Mouse (Mus musculus) brown adipose tissue, adult 24 weeks (tissue): ENCODE measurements around the gene H2al1e. TPM values are rescaled to one million over a fixed set of nuclear protein-coding genes. Genes with fewer than 3 reads are reported as not detected.
"Not testable (repeated sequence)": the region's sequence is repeated elsewhere in the genome, so short reads cannot be mapped to it uniquely, and the experiment has no call there.

ENCODE experiments used
- H3K27ac ChIP-seq: fragments of 200-500 bp; replicated peaks from 2 replicates; pipeline ENCODE4 v1.5.1; 2012; ENCODE audit warnings: low read depth, mild to moderate bottlenecking, low read length
- H3K4me1 ChIP-seq: fragments of 200-500 bp; 2 replicates; pipeline ENCODE4 v1.6.1; 2012; ENCODE audit warnings: low read length, mixed read lengths; ENCODE audit not compliant: control insufficient read depth, insufficient read depth, insufficient read length
- H3K4me3 ChIP-seq: fragments of 200-500 bp; 2 replicates; pipeline ENCODE4 v1.5.1; 2012; ENCODE audit warnings: low read depth, mild to moderate bottlenecking, low read length, moderate library complexity; ENCODE audit not compliant: insufficient read depth
- polyA plus RNA-seq: library from polyadenylated mRNA; stranded (reverse); fragments of >200 nt; gene quantifications from 2 replicates; pipeline ENCODE4 v1.2.4, GENCODE M21; 2012; ENCODE audit not compliant: missing spikeins, insufficient read depth, insufficient read length

The H2al1e gene
- not detected in 2 replicates for polyA plus RNA-seq

DNA sequence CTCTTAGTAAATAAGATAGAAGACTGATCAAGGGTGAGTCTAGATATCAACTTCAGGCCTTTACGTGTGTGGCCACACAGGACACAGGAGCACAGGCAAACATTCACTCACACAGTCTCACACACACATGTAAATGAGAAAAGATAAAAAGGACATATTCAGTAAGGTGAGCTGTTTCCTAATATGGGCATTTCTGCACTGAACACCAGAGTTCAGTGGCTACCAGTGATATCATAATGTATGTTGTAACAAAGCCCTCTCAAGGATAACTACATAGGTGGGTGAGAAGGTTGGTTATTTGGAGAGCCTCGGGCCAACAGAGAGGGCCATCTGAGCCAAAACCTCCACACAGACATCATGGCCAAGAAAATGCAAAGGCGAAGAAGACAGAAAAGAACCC lies at the start of gene H2al1e:
Gene H2al1e (plus strand): TSS at position 301 of the 400 bp plus-strand sequence.
- not testable (repeated sequence) for H3K4me1 ChIP-seq, H3K4me3 ChIP-seq, H3K27ac ChIP-seq

DNA sequence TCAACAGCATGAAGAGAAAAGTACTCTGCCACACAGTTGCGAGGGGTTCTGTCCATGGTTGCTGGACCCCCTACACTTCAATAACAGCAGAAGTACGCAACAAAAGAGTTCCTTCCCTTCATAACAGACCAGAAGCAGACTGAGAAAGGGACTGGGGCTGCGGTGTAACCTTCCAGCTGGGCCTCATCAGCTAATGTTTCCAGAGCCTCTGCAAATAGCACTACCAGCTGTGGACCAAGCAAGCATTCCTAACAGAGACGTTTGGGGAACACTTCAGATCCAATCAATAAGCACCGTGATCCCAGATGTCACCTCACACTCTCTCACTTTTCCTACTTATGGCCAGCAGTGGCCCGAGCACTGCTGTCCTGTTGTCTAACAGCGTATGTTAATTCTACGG lies 46.8 kb upstream of the H2al1e start:
- Histone ChIP-seq H3K4me3 (no peak overlapping the region), H3K27ac (no peak overlapping the region), H3K4me1 (no peaks in the 10 kb centered on the region)

DNA sequence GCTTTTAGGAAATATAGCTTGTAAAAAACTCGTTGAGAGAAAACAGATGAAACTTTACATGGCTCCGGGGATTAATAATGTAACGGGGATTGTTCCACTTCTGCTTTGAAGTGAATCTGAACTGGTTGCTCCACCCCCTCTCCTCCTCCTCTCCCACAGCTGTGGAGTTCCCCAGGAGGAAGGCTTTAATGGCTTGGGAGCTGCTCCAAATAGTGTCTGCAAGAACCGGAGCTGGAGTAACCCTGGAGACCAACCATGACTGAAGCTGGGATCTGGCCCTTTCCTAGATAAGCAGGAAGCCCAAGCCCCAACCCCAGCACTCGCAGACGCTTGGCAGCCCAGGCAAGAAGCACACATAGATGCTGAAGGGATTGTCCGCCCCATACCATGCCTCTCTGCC lies 43.9 kb upstream of the H2al1e start:
- Histone ChIP-seq H3K4me1 (no peaks in the 10 kb centered on the region), H3K27ac (no peak overlapping the region)

DNA sequence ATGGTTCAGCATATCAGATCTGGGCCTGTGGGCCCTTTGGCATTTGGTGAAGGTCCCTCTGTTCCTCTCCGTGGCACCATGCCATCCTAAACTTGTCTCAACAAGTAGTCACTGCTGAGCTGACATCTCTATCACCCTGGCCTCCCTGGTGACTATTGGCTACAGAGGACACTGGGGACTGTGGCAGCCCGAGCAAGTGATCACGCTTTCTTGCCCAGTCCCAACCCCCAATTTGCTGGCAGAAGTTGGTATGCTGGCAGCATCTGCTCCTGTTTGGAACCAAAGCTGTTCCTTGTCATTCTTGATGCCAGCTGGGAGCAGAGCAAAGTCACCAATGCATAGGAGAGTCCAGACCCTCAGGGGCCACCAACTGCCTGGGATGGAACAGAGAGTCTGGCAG lies 42.7 kb upstream of the H2al1e start:
- no peaks in the 10 kb centered on the region for H3K4me1 ChIP-seq
- no peak overlapping the region for H3K4me3 ChIP-seq
- H3K27ac ChIP-seq = no peak overlapping the region

More for the DNA sequence above, 43.9 kb upstream of the H2al1e start:
- no peak overlapping the region for H3K4me3 ChIP-seq

DNA sequence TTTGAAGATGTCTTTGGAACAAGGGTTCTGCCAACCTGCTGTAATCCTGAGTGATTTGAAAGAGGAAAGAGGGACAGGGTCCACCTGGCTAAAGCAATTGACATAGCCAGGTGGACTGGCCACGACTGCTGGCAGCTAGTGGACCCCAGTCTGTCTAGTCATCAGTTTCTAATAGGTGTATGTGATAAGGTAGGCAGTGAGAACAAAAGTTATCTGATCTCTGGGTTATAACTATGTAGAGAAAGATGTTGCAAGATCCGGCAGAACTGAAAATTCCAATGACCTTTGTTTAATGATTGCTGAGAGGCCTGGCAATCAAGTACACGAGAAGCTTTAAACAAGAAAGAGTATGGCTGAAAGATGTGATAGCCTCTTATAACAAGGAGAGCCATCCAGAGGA lies 38.5 kb upstream of the H2al1e start:
- no peak overlapping the region for H3K27ac ChIP-seq
- H3K4me1 ChIP-seq = no peaks in the 10 kb centered on the region
- no peak overlapping the region for H3K4me3 ChIP-seq

DNA sequence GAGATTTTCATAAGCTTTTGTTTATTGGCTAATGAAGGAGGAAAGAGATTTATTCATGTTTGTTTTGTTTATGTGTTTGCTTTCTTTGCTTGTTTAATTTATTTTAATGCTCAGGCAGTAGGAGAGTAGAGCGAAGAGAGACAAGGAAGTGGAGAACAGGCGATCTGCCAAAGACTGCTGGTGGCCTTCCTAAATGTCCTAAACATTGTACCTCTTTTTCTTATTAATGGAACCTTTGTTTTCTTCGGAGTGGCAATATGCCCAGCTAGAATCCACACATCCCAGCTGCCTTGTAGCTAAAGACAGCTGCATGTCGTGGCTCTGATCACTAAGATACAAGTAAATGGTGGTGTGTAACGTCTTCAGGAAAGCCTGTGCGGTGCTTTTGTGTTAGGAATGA lies 34.7 kb upstream of the H2al1e start:
- Histone ChIP-seq H3K4me1 (no peaks in the 10 kb centered on the region), H3K4me3 (no peak overlapping the region), H3K27ac (no peak overlapping the region)

DNA sequence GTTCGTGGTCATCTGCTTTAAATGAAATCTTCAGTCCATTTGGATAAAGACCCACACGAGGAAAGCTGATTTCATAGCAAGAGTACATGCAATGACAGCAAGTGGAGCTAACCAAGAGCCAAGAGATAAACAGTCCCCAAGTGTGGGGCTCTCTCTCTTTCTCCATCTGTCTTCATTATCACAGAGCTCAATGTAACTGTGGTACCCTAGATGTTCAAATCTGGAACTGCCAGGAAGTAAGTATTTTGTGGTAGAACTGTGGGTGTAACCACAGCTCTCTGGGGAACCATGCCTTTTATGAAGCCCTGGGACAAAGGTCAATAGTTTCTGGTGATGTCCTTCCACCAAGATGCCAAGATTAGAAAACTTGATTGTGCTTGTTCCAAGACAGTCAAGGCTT lies 31.0 kb upstream of the H2al1e start:
- Histone ChIP-seq H3K4me3 (no peak overlapping the region), H3K4me1 (no peaks in the 10 kb centered on the region), H3K27ac (no peak overlapping the region)

DNA sequence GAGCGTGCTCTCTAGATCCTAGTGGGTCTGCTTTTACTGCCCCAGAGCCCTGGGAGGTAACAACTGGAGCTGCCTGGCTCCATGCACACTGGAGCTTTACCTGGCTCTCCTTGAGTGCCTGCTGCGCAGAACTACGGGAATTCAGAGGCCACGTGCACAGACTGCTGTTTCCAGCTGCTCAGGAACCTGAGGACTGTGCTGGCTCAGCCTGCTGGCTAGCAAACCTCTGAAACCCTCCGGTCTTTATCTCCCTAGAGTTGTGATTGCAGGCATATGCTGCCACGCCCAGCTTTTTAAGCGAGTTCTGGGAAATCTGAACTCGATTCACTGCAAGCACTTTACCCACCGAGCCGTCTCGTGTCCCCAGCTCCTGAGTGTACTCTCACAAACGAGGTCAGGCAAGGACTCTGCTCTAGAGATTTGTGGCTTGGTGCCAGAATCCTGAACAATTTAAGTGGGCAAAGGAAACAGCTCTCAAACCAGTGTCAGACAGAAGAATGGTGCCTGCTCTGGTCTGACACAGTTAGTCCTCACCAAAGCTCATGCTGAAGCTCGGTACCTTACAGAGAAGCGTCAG lies 23.3 kb upstream of the H2al1e start:
- Histone ChIP-seq H3K4me3 (no peak overlapping the region), H3K4me1 (no peaks in the 10 kb centered on the region), H3K27ac (no peak overlapping the region)

DNA sequence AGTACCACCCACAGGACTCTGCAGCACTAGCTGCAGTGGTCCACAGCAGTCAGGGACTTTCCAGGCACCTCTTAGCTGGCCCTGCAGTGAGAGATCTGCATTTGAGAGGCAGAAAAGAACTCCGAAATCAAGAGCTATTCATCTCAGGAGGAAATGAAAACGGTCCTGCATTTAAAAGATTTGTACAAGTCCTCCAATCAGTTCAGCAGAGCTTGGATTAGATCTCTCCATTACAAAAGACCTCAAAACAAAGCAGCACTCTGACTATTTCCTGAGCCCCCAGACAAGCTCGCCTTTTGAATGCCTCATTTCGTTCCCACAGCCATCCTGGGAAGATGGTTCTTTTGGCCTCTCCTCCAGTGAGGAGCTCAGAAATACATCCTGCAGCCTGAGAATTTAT lies 22.5 kb upstream of the H2al1e start:
- H3K4me1 ChIP-seq = no peaks in the 10 kb centered on the region
- no peak overlapping the region for H3K27ac ChIP-seq
- H3K4me3 ChIP-seq = no peak overlapping the region

DNA sequence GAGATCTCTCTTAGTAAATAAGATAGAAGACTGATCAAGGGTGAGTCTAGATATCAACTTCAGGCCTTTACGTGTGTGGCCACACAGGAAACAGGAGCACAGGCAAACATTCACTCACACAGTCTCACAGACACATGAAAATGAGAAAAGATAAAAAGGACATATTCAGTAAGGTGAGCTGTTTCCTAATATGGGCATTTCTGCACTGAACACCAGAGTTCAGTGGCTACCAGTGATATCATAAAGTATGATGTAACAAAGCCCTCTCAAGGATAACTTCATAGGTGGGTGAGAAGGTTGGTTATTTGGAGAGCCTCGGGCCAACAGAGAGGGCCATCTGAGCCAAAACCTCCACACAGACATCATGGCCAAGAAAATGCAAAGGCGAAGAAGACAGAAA lies 12.8 kb upstream of the H2al1e start, which contains the start of gene H2al1a:
Gene H2al1a (plus strand): TSS at position 301 of the 400 bp plus-strand sequence.
- H3K27ac ChIP-seq, H3K4me3 ChIP-seq, H3K4me1 ChIP-seq: not testable (repeated sequence)

DNA sequence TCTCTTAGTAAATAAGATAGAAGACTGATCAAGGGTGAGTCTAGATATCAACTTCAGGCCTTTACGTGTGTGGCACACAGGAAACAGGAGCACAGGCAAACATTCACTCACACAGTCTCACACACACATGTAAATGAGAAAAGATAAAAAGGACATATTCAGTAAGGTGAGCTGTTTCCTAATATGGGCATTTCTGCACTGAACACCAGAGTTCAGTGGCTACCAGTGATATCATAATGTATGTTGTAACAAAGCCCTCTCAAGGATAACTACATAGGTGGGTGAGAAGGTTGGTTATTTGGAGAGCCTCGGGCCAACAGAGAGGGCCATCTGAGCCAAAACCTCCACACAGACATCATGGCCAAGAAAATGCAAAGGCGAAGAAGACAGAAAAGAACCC lies 9.6 kb upstream of the H2al1e start, which contains the start of gene H2al1b:
Gene H2al1b (plus strand): TSS at position 301 of the 400 bp plus-strand sequence.
- not testable (repeated sequence) for H3K4me1 ChIP-seq, H3K4me3 ChIP-seq, H3K27ac ChIP-seq

DNA sequence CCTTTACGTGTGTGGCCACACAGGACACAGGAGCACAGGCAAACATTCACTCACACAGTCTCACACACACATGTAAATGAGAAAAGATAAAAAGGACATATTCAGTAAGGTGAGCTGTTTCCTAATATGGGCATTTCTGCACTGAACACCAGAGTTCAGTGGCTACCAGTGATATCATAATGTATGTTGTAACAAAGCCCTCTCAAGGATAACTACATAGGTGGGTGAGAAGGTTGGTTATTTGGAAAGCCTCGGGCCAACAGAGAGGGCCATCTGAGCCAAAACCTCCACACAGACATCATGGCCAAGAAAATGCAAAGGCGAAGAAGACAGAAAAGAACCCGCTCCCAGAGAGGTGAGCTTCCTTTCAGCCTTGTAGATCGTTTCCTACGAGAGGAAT lies 6.4 kb upstream of the H2al1e start, which contains the start of gene H2al1c:
Gene H2al1c (plus strand): TSS at position 301 of the 400 bp plus-strand sequence.
- H3K27ac ChIP-seq, H3K4me1 ChIP-seq, H3K4me3 ChIP-seq: not testable (repeated sequence)

DNA sequence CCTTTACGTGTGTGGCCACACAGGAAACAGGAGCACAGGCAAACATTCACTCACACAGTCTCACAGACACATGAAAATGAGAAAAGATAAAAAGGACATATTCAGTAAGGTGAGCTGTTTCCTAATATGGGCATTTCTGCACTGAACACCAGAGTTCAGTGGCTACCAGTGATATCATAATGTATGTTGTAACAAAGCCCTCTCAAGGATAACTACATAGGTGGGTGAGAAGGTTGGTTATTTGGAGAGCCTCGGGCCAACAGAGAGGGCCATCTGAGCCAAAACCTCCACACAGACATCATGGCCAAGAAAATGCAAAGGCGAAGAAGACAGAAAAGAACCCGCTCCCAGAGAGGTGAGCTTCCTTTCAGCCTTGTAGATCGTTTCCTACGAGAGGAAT lies 3.2 kb upstream of the H2al1e start, which contains the start of gene H2al1d:
Gene H2al1d (plus strand): TSS at position 301 of the 400 bp plus-strand sequence.
- H3K27ac ChIP-seq, H3K4me3 ChIP-seq, H3K4me1 ChIP-seq: not testable (repeated sequence)

DNA sequence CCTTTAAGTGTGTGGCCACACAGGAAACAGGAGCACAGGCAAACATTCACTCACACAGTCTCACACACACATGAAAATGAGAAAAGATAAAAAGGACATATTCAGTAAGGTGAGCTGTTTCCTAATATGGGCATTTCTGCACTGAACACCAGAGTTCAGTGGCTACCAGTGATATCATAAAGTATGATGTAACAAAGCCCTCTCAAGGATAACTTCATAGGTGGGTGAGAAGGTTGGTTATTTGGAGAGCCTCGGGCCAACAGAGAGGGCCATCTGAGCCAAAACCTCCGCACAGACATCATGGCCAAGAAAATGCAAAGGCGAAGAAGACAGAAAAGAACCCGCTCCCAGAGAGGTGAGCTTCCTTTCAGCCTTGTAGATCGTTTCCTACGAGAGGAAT lies 3.1 kb downstream of the H2al1e start, which contains the start of gene H2al1f:
Gene H2al1f (plus strand): TSS at position 301 of the 400 bp plus-strand sequence.
- H3K27ac ChIP-seq, H3K4me1 ChIP-seq, H3K4me3 ChIP-seq: not testable (repeated sequence)

DNA sequence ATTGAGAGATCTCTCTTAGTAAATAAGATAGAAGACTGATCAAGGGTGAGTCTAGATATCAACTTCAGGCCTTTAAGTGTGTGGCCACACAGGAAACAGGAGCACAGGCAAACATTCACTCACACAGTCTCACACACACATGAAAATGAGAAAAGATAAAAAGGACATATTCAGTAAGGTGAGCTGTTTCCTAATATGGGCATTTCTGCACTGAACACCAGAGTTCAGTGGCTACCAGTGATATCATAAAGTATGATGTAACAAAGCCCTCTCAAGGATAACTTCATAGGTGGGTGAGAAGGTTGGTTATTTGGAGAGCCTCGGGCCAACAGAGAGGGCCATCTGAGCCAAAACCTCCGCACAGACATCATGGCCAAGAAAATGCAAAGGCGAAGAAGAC lies 6.2 kb downstream of the H2al1e start, which contains the start of gene H2al1g:
Gene H2al1g (plus strand): TSS at position 301 of the 400 bp plus-strand sequence.
- not testable (repeated sequence) for H3K4me1 ChIP-seq, H3K4me3 ChIP-seq, H3K27ac ChIP-seq

DNA sequence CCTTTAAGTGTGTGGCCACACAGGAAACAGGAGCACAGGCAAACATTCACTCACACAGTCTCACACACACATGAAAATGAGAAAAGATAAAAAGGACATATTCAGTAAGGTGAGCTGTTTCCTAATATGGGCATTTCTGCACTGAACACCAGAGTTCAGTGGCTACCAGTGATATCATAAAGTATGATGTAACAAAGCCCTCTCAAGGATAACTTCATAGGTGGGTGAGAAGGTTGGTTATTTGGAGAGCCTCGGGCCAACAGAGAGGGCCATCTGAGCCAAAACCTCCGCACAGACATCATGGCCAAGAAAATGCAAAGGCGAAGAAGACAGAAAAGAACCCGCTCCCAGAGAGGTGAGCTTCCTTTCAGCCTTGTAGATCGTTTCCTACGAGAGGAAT lies 9.5 kb downstream of the H2al1e start, which contains the start of gene H2al1h:
Gene H2al1h (plus strand): TSS at position 301 of the 400 bp plus-strand sequence.
- H3K4me1 ChIP-seq, H3K27ac ChIP-seq, H3K4me3 ChIP-seq: not testable (repeated sequence)
